Mouse (Mus musculus): ENCODE measurements at regions not wholly inside any gene's neighbourhood (a gene's known extent, or its start where the extent isn't known, plus 50 kb on each side); places are given as distances from the start of the nearest gene placed in this dataset.

- ATAC-seq (no peak), DNase-seq (ENCODE audit: low spot score) (peak; percentile 38)
- Histone ChIP-seq H3K4me1 (ENCODE audit: insufficient read depth, low read depth, low read length) (no peaks in the 10 kb centered on the region), H3K4me3 (ENCODE audit: low read depth, low read length) (no peak overlapping the region), H3K9me3 (ENCODE audit: low read length) (no peaks in the 10 kb centered on the region), H3K27ac (ENCODE audit: low read length) (no peak overlapping the region), H3K27me3 (replicated peaks; ENCODE audit: insufficient read depth, low read length) (no peaks in the 10 kb centered on the region), H3K9ac (replicated peaks; ENCODE audit: low read depth) (no peak overlapping the region), H3K4me2 (replicated peaks; ENCODE audit: low read depth, low read length) (no peak overlapping the region), H3K36me3 (ENCODE audit: insufficient read depth, low read length) (no peaks in the 10 kb centered on the region)
- TF ChIP-seq CTCF (IDR thresholded peaks at IDR 0.05) (no peak), EP300 (IDR thresholded peaks at IDR 0.05) (no peak)
- 16% methylated on average over 2 of the region's 2 CpGs for WGBS
Measured at GRCm38 (mm10) chr2:154076271-154076670, 53.9 kb upstream of the Bpifa3 start.
